Mouse (Mus musculus) cerebellum, adult 2 months (tissue): Measurements from ENCODE around the gene Mab21l2.

Experiments used
- CTCF ChIP-seq: fragments of 200-500 bp; IDR thresholded peaks from 2 replicates; pipeline ENCODE4 v1.5.1; 2011; ENCODE audit warnings: low read depth, mild to moderate bottlenecking, control low read depth, low read length, moderate library complexity, borderline replicate concordance; ENCODE audit not compliant: insufficient read depth
- POLR2A ChIP-seq: fragments of 200-500 bp; IDR thresholded peaks from 2 replicates; pipeline ENCODE4 v1.6.1; 2011; ENCODE audit warnings: low read length, control low read depth, borderline replicate concordance; ENCODE audit not compliant: insufficient read depth

GRCm38 (mm10) chr3:86544785-86545184, 3.6 kb downstream of the Mab21l2 start:
- no peak for TF ChIP-seq CTCF
- no peak for TF ChIP-seq POLR2A
